In genomic region chr9:122655583-122655982, GRCm38 (mm10) we compare ENCODE assay signal across 7 mouse cellular contexts.
A peak's percentile ranks its signal among the peaks of the same experiment; 100 is the strongest.
DNase-seq lines count a peak whose midpoint lies in the region; ATAC-seq and TF ChIP-seq lines count a peak whose summit lies in the region.

No protein-coding gene starts in this region.

- no peak overlapping the region for H3K9ac ChIP-seq in stomach, postnatal 0 days (ENCODE audit: low read length)
- H3K9ac ChIP-seq in hindbrain, embryonic 12.5 days, result no peak overlapping the region

- DNase-seq in layer of hippocampus, adult 2 months (ENCODE audit: low spot score in 2 of 2), result peak in 1 of 2 experiments; percentile 30
- no peak for DNase-seq in layer of hippocampus, adult 9-11 months
- peak; percentile 19 to 21 for DNase-seq in adrenal gland, postnatal 4 days (ENCODE audit: low spot score in 2 of 2)
- peak; percentile 30 to 79 for DNase-seq in kidney, postnatal 36 days
- DNase-seq in stomach, postnatal 0 days (ENCODE audit: low spot score), result peak; percentile 17

- 39% methylated on average over 17 of the region's 17 CpGs for WGBS in stomach, postnatal 0 days
- WGBS in hindbrain, embryonic 12.5 days, result 46% methylated on average over 17 of the region's 17 CpGs

- no peaks in the 10 kb centered on the region for H3K36me3 ChIP-seq in stomach, postnatal 0 days (ENCODE audit: control insufficient read depth, insufficient read depth, low read length)
- no peaks in the 10 kb centered on the region for H3K36me3 ChIP-seq in hindbrain, embryonic 12.5 days

- TF ChIP-seq CTCF in layer of hippocampus, adult 2 months (conservative IDR thresholded peaks at IDR 0.05), result no peak
- no peak for TF ChIP-seq CTCF in stomach, postnatal 0 days (IDR thresholded peaks at IDR 0.05; ENCODE audit: low read depth)

- TF ChIP-seq EP300 in stomach, postnatal 0 days (optimal IDR thresholded peaks at IDR 0.05), result no peak

- no peak for ATAC-seq in stomach, postnatal 0 days (ENCODE audit: low FRiP score, low TSS enrichment)
- ATAC-seq in activated CD4-positive, CD25-positive, alpha-beta regulatory T cell, adult 4 months, result no peak
- ATAC-seq in hindbrain, embryonic 12.5 days (ENCODE audit: low FRiP score), result no peak

- no peaks in the 10 kb centered on the region for H3K9me3 ChIP-seq in stomach, postnatal 0 days (ENCODE audit: control insufficient read depth, low read length)
- no peaks in the 10 kb centered on the region for H3K9me3 ChIP-seq in hindbrain, embryonic 12.5 days (replicated peaks)

- no peaks in the 10 kb centered on the region for H3K4me1 ChIP-seq in stomach, postnatal 0 days (replicated peaks; ENCODE audit: control insufficient read depth, insufficient read depth)
- peaks cover 8% of the 10 kb centered on the region; the same call in 1 of the 2 replicates for H3K4me1 ChIP-seq in hindbrain, embryonic 12.5 days

- H3K4me2 ChIP-seq in stomach, postnatal 0 days (replicated peaks; ENCODE audit: low read depth), result no peak overlapping the region
- no peak overlapping the region for H3K4me2 ChIP-seq in hindbrain, embryonic 12.5 days (replicated peaks)

- peak overlapping the region; percentile 19; the same call in 1 of the 2 replicates for H3K4me3 ChIP-seq in layer of hippocampus, adult 2 months
- no peak overlapping the region for H3K4me3 ChIP-seq in stomach, postnatal 0 days (ENCODE audit: low read depth, low read length)
- no peak overlapping the region for H3K4me3 ChIP-seq in hindbrain, embryonic 12.5 days

- no peaks in the 10 kb centered on the region for H3K27me3 ChIP-seq in stomach, postnatal 0 days (ENCODE audit: control insufficient read depth, insufficient read depth, low read length)
- H3K27me3 ChIP-seq in hindbrain, embryonic 12.5 days, result no peaks in the 10 kb centered on the region

- peak overlapping the region; percentile 70 for H3K27ac ChIP-seq in layer of hippocampus, adult 2 months
- no peak overlapping the region for H3K27ac ChIP-seq in stomach, postnatal 0 days (replicated peaks)
- no peak overlapping the region for H3K27ac ChIP-seq in hindbrain, embryonic 12.5 days
